Mouse (Mus musculus) ZHBTc4 (cell line): ENCODE data around the gene Tmem217.

Source experiments
- DNase-seq: peaks from one replicate; pipeline ENCODE4 v3.0.0-alpha.2; 2011; ENCODE audit warnings: low read depth, low spot score

Tmem217 gene

GRCm38 (mm10) chr17:29552162-29552732 is at the start of gene Tmem217:
Gene Tmem217, minus strand, starts transcription at chr17:29552385.
- DNase-seq, result no peak

GRCm38 (mm10) chr17:29601391-29601790 is 49.2 kb upstream of the Tmem217 start:
- no peak for DNase-seq

DNA sequence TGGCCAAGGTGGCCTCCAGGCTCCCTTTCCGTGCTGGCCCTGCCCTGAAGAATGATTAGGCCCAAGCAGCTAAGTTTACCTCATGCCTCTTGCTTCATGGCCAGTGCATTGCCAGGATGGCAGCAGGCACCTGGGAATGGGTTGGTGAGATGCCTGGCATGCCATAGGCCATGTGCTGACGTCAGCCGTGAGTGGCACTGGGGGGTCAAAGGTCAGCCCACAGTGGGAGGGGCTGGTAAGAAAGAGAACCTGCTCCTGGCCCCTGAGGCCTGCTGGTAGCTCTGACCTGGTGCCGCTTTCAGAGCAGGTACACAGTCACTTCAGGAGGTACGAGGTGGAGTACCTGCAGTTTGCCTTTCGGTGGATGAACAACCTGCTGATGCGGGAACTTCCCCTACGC is 47.4 kb upstream of the Tmem217 start:
- no peak for DNase-seq

- no peak for DNase-seq
These were observed 46.9 kb upstream of the Tmem217 start for GRCm38 (mm10) chr17:29599051-29599450.

- DNase-seq, result no peak
These were observed 44.6 kb upstream of the Tmem217 start for GRCm38 (mm10) chr17:29596771-29597132.

DNA sequence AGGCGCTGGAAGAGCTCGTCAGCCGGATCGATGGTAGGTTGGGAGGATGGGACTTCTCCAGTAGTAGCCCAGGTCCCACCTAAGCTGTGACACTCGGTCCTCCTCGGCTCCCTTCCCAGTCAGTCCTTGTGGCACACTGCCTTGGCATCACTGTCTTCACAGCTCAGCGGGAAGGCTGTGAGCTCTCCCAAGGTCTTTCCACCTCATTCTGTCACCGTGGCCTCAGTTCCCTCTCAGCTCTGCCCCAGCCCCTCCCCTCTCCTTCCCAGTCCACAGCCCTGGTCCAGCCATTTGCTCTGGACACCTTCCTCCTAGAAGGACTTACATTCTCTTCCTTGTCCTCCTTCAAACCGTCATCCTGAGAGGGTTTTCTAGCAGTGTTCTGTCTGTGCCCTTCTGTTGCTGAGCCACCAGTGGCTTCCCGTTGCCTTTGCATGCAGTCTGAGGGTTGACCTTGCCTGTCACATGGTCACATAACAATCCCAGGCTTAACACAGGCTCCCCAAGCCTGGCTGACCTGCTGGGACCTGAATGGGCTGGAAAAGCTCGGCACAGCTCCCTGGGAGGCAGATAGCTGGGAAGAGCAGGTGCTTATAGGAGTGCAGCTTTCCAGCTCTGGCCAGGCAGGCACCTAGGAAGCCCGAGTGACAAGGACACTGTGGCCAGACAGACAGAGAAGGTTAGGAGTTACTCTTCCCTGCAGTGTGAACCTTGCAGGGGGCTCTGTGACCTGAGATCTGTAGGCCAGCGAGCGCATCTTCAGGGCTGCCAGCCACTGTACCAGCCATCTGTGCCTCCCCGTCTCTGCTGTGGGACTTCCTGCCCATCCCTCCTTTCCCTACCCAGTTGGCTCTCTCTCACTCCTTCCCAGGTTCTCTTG is 43.9 kb upstream of the Tmem217 start:
- DNase-seq, result peak; percentile 71

- no peak for DNase-seq
These were observed 37.2 kb upstream of the Tmem217 start for GRCm38 (mm10) chr17:29589221-29589898.

DNA sequence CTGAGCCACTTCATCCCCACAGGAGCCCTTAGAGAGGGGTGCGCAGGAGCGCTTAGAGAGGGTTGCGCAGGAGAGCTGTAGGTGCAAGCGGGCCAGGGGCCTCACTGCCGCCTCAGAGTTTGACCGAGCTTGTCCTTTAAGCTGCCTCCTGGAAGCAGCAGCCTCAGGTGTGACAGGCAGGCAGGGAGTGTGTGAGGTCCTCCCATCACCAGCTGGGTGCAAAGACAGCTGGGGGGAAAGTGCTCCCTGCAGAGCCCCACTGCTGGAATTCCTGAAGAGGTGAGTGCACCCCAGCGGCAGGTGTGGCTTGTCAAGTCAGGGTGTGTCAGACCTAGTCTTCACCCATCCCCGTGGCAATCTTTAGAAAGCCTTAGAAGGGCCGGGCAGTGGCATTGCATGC is 34.7 kb upstream of the Tmem217 start:
- DNase-seq, result no peak

DNA sequence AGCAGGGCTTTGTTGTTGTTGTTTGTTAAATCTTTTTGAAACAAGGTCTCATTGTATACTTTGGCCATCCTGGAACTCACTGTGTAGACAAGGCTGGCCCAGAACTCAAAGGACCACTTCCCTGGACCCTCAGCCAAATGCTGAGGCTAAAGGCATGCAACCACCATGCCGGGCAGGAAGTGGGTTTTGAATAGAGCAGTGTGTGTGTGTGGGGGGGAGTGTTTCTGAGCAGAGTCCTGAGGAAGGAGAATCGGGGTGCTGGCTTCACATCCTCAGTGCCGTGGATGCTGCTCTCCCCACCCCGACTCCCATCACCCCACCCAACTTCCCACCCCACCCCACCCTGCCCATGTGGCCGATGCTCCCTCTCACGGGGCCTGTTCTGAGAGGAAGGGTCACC is 33.3 kb upstream of the Tmem217 start:
- no peak for DNase-seq

GRCm38 (mm10) chr17:29584737-29585136 is 32.6 kb upstream of the Tmem217 start:
- no peak for DNase-seq

GRCm38 (mm10) chr17:29584306-29584705 is 32.1 kb upstream of the Tmem217 start:
- DNase-seq, result no peak

GRCm38 (mm10) chr17:29583569-29583968 is 31.4 kb upstream of the Tmem217 start:
- no peak for DNase-seq

DNA sequence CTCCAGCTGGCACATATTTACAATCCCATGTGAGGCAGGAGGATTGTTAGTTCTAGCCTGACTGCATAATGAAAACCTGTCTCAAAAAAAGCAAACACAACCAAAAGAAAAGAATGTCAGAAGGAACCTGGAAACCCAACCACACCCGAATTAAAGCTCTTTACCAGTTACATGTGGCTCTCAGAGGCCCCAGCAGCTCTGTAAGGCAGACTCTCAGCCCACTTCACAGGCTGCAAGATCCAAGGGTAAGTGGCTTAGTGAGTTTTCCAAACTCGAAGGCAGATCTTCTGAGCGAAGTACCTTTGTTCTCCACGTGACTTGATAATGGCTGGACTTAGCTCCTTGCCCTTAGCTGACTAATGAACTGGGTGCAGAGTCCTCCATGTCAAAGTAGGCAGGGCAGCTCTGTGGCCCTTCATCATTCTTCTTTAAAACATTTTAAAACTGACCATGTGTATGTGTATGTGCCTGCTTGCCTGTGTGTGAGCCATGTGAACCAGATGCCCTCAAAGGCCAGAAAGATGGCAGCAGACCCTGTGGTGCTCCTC is 27.5 kb upstream of the Tmem217 start:
- no peak for DNase-seq

- DNase-seq, result no peak
These were observed 17.6 kb upstream of the Tmem217 start for GRCm38 (mm10) chr17:29569831-29570230.

DNA sequence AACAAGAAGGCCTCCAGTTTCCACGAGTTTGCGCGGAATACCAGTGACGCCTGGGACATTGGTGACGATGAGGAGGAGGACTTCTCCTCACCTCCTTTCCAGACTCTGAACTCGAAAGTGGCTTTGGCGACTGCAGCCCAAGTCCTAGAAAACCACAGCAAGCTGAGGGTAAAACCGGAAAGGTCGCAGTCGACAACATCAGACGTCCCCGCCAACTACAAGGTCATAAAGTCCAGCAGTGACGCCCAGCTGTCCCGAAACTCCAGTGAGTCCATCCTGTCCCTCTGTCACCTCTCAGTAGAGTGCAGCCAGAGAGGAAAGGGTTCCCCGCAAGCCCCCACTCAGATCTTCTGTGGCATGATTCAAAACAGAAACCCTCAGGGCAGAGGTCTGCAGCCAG is 16.2 kb upstream of the Tmem217 start:
- no peak for DNase-seq

DNA sequence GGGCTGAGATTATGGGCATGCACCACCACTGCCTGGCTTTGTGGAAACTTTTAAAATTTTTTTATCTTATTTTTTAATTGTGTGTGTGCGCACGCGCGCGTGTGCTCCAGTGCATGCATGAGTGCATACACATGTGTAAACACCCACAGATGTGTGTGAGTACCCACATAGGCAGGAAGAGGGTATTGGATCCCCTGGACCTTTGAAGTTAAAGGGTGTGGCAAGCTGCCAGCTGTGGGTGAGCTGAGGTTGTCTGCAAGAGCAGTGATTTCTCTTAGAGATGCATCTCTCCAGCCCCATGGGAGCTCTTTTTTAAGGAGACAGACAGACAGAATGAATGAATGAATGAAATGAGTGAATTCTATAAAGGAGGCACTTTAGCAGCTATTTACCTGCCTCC is 13.3 kb upstream of the Tmem217 start:
- DNase-seq, result no peak

- DNase-seq, result no peak
These were observed 6.3 kb upstream of the Tmem217 start for GRCm38 (mm10) chr17:29558476-29558875.

DNA sequence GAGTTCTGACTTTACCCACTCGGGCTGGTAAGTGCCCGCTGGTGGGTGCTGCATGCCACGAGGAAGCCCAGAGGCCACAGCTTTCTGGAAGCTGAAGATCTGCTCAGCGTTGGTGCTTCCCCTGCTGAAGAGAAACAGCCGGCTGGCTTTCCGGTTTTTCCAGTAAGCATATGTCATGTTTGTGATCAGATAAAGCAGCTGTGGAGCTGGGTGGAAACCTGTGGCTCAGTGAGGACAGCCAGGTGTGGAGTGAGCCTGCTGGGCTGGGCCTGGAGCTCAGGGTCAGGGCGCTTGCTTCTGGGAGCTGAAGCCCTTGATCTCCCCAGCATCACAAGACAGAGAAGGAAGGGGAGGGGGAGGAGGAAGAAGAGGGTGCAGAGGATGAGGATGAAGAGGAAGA is 4.7 kb upstream of the Tmem217 start:
- DNase-seq, result no peak

DNA sequence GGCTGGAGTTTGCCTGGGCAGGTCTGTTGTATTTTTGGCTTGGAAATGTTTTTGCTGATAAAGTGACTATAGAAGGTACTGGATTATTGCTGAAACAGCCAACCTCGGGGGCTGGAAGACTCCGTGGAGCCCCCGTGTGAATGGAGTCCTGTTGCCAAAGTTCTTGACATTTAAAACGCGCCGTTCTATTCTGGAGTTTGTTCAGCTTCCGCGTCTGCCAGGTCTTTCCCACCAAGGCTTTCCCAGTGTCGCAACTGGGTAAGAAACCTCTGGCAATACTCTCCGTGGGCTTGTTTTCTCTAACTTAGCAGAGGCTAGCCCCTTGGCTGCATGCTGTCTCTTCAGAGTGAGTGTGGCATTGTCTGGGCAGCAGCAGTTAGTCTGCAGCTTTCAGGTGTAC is 4.3 kb upstream of the Tmem217 start:
- DNase-seq, result no peak

GRCm38 (mm10) chr17:29554176-29554575 is 2.0 kb upstream of the Tmem217 start:
- no peak for DNase-seq

GRCm38 (mm10) chr17:29551019-29551418 is 1.2 kb downstream of the Tmem217 start:
- no peak for DNase-seq
